Mouse (Mus musculus) Muller cell, postnatal 12 days (primary cell): ENCODE results near the gene Khdrbs2.
A peak's percentile ranks its signal among the peaks of the same experiment; 100 is the strongest.

Source experiments
- DNase-seq: peaks from one replicate; pipeline ENCODE4 v3.0.0-alpha.2; 2015; ENCODE audit errors: inconsistent ontology term

Khdrbs2 gene

DNA sequence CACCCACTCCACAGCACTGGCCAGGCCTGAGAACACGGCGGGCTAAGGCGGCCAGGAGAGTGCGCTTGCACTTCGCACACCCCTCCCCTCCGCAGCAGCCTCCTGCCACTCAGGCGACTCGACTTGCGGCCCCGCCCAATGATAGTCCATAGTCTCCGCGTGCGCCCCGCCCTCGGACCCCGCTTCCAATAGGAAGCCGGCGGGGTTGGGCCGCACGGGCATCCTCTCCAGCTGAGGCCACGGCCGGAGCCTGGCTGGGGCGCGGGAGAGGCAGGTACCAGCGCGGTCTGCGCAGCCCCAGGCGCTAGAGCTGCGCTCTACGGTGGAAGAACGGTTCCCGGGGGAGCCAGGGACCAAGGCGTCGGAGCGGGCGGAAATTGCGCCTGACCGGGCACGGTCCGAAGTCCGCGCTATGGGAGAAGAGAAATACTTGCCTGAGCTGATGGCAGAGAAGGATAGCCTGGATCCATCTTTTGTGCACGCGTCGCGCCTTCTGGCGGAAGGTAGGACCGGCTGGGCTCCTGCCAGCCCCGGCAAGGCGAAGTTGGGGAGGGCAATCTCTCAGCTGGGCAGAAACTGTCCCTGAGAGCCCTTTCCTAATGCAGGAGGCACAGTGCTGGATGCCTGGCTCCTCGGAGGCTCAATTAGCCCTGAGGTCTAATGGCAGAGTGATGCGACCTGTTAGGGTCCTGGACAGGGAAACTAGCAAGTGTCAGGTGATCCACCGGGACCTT is at the start of gene Khdrbs2:
TSS of gene Khdrbs2 (plus strand) at position 209 of the 734 bp plus-strand sequence.
- peak; percentile 97 for DNase-seq

DNA sequence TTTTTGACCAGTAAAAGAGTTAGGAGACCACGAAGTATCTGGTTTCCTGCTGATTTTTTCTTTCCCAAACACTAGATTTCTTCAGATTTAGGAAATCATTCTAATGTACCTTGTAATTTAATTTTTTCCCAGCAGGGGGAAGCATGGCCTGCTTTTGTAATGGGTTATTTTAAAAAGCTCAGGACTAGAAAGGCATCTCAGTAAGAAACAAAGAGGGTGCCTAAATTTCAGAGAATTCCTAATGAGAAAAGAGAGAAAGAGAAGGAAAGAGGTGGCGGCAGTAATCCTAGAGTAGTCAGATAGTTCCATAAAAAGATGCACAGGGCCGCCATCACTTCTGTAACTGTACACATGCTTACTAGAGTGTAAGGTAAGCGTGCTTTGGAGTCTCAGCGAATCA is 2.1 kb downstream of the Khdrbs2 start:
- DNase-seq, result peak; percentile 22

DNA sequence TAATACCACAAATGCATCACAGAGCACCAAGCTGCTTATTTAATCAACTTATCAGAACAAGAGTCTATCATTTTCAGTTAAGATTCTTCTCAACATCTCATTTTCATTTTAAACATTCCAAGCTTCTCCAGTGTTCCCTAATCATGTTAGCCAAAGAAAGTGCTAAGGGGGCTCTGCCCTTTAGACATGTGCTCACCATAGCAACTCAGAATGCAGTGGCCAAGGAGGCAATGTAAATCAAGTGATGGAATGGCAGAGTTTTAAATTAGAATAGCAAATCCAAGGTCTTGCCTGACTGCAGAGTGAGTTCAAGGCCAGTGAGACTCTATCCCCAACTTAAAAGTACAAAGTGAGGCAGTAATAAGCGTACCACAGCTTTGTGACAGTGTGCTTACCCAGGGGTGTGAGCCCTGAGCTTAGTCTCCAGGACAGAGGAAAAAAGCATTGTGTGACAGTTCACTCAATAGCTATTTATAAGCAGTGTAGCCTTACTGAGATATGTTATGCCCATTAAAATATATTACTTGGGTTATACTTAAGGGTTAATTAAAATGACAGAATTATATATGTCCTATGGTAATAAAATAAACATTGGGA is 27.2 kb downstream of the Khdrbs2 start:
- no peak for DNase-seq

DNA sequence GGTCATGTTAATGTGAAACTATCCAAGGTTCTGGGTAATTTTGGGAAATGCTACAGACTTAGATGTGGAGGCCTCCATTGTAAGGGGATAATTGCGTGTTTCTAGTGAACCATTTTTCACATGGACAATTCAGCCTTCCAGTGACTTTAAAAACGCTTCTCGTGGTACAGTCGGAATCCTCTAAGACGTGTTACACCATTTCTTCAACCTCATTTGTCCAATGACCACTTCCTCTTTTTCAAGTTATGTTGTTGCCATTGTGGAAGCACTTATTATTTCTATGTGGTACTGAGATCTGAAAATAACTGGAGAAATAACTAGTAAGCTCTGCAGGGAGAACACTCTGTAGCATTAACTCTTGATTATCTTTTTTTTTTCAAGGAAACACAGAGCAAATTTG is 75.9 kb downstream of the Khdrbs2 start:
- DNase-seq, result no peak

DNA sequence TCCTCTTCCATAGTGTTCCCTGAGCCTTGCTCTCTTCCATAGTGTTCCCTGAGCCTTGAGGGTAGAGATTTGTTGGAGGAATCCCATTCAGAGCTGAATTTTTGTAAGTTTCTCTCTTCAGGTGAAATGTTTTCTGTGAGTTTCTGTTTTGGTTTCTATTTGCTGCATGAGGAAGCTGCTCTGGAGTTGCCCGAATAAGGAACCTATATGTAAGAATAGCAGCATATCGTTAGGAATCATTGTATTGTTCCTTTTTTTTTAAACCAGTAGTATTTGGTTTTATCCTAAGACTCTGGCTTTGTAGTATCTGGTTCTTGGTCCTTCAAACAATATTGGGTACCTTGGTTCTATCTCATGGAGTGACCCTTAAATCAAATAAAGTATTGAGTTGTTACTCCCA is 77.1 kb downstream of the Khdrbs2 start:
- no peak for DNase-seq

DNA sequence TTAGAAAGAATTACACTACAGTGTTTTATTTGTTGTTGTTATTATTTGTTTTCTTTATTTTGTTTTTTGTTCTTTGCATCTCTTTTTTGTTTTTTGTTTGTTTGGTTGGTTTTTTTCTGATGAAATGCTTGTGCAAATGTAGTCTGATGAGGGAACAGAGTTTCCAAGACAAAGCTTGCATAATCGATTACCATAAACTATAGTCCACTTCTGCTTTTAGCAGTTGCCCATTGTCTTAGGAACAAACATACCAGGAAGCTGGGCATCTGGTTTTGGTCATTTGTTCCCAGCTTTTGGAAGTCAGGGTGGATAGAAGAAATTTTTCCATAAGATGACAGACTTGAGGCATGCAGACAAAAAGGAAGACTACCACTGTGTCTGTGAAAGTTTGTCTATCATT is 77.8 kb downstream of the Khdrbs2 start:
- DNase-seq, result no peak

DNA sequence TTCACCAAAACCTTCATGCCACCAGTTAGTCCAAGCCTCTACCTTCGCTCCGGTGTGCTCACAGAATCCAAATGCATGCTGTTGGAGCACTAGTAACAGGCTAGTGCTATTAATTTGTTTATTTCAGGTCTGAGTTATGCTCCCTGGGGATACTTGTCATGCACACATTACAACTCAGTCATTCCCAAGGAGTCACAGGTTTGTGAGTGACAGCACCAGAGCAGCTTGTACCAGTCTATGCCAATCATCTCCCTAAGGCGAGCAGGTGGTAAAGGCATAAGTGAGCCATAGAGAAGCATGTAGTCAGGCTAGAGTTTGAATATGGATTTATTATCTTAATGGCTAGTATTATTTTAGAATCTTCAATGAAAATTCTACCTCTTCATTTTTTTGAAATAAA is 86.4 kb downstream of the Khdrbs2 start:
- DNase-seq, result no peak

DNA sequence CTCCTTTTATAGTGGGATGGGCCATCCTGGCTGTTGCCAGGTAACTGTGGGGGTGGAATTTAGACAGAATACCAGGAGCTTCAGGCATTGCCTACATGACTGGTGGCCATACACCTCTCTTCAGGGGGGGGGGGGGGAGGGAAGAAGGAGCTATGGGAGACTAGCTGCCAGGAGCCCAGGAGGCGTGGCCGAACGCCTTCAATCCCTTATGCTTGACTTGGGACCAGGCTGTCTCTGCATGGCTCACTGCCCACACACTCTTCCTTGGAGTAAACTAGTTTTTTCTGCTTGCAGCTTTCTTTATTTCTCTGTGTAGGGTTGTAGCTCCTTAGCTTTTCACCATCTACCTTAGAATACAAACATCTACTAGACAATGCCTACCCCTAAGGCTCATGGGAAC is 98.0 kb downstream of the Khdrbs2 start:
- DNase-seq, result no peak

DNA sequence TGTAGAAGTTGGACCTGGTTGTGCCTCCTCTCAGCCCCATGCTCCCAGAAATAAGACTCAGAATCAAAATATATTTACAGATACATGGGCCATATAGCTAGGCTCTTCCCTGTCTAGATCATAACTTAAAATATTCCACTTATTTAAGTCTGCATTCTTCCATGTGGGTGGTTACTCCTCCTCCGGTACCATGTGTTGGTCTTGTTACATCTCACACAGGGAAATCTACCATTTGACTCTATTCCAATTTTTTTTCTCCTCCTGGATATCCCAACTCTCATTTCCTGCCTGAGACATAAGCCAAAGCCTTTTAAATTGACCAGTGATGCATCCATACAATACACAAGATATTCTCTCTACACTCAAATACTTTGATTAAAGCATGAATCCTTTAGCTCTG is 122.2 kb downstream of the Khdrbs2 start:
- no peak for DNase-seq

DNA sequence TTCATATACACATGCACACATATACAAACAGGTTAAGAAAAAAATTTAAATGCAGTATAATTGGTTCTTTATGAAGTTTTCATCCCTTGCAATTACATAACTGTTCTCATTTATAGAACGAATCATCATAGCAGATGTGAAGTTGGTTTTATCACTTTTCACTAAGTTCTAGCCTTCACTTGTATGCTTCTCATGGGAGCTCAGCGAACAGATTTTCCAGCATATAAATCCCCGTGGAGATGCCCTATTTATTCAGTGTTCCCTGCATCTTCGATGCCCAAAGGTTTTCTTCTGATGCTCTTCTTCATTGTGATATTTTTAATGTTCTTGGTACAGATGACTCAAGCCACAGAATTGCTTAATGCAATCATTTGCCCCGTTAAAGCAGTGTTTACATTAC is 128.9 kb downstream of the Khdrbs2 start:
- no peak for DNase-seq

DNA sequence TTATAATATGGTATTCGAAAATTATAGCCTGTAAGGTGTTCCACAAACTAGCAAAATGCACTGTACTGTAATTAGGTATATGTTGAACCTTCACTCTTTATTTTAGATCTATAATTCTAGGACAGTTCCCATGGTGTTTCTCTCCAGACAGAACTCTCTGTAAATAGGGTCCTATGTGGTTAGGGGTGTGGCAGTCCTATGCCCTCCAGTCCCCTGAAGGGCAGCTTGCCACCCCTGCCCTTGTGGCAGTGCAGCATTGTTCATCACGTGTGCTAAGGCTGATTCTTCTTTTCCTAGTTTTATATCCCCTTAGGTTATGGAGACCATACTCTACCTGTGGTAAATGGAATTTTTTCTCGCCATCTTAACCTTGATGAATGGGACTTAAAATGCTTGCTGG is 136.6 kb downstream of the Khdrbs2 start:
- no peak for DNase-seq

DNA sequence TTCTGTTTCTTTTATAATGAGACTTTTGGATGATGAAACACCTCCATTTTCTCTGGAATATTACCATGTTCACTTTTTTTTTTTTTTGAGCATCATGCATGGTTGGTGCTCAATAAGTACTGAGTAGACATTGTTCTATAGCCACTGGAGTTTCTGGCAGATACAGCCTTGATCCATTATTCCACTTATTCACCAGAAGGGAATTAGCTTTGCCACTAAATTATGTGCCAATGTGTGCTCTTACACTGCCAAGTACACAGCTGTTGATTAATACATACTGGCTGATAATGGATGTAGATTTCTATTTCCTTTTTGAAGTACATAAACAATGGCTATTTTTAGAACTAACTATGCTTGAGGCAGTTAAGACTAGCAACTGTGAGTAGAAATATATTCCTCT is 137.1 kb downstream of the Khdrbs2 start:
- peak; percentile 43 for DNase-seq

DNA sequence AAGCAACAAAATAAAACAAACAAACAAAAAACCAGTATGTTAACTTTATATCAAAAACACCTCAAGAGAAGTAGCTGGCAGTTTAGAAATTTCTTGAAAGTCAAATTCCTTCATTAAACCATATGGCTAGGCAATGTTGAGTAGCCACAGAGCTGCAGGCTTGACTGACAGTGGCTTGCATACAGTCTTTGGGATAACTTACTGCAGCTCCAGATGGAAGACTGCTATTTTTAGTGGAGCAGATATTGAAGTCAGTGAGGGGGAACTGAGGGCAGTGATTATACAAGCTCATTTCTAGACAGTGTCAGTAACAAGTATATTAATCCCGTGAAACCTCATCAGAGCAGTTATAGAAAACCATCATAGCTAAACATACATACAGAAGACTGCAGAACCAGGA is 166.6 kb downstream of the Khdrbs2 start:
- no peak for DNase-seq

DNA sequence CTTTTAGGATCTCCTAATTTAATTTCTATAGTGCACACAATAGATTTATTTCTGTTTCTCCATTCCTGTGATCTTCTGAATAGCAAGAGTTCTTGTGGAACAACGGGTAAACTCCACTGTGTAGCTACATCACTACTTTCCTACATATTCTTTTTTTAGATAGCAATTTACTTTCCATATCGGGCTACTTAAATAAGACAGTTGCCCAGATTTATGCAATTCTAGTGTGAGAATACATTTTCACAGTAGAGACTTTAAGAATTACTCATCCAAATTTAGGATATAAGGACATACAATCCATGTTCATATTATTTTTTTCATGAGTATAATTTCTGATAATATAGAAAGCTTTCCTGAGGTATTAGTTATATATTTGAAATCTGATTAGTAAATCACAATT is 175.0 kb downstream of the Khdrbs2 start:
- DNase-seq, result no peak

DNA sequence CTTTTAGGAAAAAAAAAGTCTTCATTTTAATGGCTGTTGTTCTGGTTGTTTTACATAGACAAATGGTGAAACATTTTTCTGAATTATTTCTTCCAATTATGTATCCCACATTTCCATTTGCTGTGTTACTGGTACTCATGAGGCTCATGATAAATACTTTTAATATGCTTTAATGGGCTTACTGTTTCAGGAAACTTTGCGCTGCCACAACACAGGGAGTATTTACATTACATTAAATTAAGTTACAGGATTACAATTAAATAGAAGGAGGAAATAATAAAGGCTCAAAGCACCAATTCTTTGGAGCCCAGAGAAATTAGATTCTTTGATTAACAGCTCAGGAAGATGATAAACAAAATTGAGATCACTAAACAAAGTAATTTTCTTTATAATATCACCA is 179.6 kb downstream of the Khdrbs2 start:
- DNase-seq, result no peak

DNA sequence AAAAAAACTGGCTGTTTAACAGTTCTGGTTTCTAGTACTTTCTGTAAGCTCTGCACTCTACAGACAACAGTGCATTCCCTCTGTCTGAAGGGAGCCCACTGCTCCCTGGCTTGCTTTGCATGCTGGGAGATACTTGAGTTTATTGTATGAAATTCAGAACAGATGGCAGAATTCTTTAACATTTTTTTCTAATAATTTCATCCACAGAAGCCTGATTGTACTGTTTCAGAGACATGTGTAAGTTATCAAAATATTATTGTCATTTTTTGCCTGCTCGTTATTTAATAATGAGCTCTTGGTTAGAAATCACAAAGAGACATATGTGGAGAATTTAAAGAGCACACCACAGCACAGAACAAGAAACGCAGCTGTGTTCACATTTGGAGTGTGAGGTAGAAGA is 191.0 kb downstream of the Khdrbs2 start:
- DNase-seq, result peak; percentile 68

DNA sequence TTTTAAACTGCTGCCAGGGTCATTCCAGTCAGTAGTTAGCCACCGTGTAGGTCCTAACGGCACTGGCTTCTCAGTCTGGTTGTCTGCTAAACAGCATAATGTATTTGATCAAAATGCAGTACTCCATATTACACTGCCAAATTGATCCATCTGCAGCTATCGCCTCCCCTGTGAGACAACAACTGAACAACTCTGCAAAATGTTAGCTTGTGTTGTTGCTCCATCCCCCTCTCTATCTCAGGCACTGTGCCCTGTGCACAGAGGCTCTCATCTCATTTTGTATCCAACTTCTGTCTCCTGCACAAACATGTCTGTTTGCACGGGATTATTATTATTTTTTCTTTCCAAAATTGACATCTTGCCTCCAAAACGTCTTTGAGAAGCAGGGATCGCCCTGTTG is 225.0 kb downstream of the Khdrbs2 start:
- no peak for DNase-seq

DNA sequence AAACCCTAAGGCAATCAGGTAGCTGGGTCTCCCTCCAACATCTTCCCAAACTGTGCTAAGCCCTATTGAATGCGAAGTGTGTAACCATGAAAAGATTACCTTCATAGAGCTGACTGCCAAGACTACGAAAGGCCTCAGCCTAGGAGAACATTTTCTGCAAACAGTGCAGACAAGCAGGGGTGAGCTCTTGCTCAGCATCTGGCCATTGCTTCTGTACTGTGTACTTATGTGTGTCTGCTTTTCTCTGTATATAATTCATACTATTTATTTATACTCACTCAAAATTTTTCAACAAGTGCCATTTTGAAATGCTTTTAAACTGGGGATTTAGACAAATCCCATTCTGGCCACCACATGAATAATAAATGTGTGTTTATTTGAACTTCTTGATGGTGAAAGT is 235.1 kb downstream of the Khdrbs2 start:
- no peak for DNase-seq

DNA sequence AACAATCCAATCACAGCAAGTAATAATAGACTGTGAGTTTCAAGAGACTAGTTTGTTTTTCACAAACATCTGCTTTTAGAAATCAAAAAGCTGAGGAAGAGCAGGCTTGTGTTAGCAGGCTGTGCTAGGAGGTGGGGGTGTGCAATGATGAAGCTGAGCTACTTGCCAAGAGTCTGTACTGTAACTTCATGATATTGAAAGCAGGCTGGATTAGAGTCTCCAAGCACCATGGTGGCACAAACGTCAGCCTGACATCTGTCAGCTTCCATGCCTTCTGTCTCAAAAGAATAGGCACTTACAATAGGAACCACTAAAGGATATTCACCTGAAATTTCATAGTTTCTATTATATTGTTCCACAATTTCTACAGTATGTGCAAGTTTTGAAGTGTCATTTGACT is 255.9 kb downstream of the Khdrbs2 start:
- DNase-seq, result no peak

DNA sequence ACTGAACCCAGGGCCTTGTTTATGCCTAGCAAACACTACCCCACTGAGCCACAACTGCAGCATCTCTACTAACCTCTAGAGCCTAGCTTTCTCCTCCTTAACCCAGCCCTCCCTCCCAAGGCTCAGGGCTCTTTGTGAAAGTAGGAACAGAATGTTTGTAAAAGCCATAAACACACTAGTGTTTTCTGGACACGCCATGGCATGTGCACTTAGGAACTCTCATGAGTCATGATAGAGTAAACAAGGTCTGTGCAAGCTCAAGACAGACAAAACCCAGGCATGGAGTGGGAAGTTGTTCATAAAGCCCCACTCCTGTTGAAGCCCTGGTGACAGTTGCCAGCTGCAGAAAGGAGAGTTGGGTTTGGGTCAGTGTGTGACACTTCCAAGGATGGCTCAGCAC is 257.0 kb downstream of the Khdrbs2 start:
- DNase-seq, result no peak

DNA sequence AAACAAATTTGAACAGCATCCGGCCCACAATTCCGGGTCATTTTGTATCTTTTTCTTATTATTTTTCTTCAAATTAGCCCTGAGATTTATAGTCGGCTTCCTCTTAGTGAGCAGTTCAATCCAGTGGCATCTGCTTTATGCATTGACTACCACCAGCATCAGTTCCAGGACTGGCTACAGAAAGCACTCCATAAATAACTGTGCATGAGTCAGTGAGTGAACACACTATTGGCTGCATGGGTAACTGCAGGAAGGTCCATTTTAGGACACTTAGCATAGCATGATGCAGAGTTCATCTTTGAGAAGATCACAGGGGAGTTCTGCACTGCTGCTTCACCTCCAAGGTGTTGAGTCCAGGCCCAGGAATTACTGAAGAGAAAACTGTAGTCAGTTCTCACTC is 258.0 kb downstream of the Khdrbs2 start:
- no peak for DNase-seq

DNA sequence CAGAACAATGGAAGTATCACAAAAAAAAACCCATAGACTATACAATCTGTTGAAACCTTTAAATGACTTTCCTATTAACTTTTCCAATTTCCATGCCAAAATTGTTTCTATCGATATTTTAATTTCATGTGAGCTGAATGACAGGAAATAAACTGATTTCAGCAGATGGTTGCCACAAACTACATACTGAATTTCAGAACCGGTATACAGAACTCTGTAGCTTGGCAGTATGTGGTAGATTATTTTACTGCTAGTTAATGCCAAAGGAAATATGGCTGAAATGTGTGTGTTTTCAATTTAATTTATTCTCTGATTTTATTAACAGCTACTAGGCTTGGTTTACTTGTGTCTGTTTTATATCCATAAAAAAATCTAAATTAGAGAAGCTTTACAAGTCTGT is 260.6 kb downstream of the Khdrbs2 start:
- no peak for DNase-seq

DNA sequence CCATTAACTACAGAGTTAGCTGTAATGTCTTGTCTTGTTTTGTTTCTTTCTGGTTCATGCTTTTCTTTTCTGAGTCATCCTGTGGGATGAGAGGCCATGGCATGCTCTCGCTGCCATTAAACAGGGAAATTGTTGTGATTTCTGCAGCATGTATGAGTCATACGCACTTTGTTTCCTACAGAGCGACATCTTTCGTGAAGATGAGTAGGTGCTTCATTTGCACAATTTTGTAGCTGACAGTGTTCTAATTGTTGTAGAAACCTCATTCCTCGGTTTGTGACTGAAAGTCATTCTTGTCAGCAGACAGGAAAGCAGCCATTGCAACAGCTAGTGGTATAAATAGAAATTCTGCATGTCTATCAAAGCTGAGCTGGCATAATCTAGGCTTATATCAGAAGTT is 271.4 kb downstream of the Khdrbs2 start:
- peak; percentile 75 for DNase-seq

DNA sequence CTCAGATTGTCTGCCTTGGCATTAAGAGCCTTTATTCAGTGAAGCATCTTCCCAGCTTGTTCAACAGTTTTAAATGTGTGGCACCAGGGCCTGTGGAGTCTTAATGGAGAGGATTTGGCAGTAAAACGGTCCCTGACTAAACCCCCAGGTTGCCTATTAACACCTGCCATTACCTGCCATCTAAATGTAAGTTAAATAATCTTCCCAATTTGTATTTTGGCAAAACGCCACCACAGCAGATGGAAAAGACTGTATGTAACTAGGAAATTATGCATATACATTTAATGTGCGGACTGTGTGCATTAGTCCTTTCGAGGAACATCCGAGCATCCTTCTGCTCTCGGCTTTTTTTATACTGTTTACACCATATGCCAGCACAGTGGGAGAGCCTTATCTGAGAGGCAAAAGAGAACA is 290.6 kb downstream of the Khdrbs2 start:
- DNase-seq, result no peak
